ENCODE assay signal across 28 mouse cellular contexts in genomic region chr12:90866597-90866996, GRCm38 (mm10).
DNase-seq lines count a peak whose midpoint lies in the region; ATAC-seq and TF ChIP-seq lines count a peak whose summit lies in the region.
"Had no signal": no experiment of that assay in that cellular context is flagged by ENCODE, and none has a peak within 500 bp of the region (broad histone marks: within the 10 kb centered on the region; RNA-seq: fewer than 3 reads in every experiment).

No protein-coding gene starts in this region.

- no peak for TF ChIP-seq CTCF in lung, embryonic 14.5 days (IDR thresholded peaks at IDR 0.05; ENCODE audit: low read depth)

- no peak overlapping the region for H3K9ac ChIP-seq in lung, embryonic 14.5 days
- no peak overlapping the region for H3K9ac ChIP-seq in lung, embryonic 16.5 days (ENCODE audit: low read length)
- H3K9ac ChIP-seq in midbrain, embryonic 11.5 days (ENCODE audit: low read length) = no peak overlapping the region
- H3K9ac ChIP-seq in midbrain, embryonic 13.5 days (replicated peaks) = no peak overlapping the region
- H3K9ac ChIP-seq: embryonic facial prominence, embryonic 13.5 days; embryonic facial prominence, embryonic 15.5 days; forebrain, embryonic 13.5 days; forebrain, embryonic 15.5 days had no signal

- no peaks in the 10 kb centered on the region for H3K36me3 ChIP-seq in lung, embryonic 14.5 days (ENCODE audit: insufficient read depth)
- no peaks in the 10 kb centered on the region for H3K36me3 ChIP-seq in lung, embryonic 16.5 days (ENCODE audit: control insufficient read depth, insufficient read depth, low read length)
- H3K36me3 ChIP-seq in midbrain, embryonic 11.5 days (ENCODE audit: control insufficient read depth, insufficient read depth, low read length) = no peaks in the 10 kb centered on the region
- no peaks in the 10 kb centered on the region for H3K36me3 ChIP-seq in midbrain, embryonic 13.5 days
- H3K36me3 ChIP-seq: embryonic facial prominence, embryonic 13.5 days; embryonic facial prominence, embryonic 15.5 days; forebrain, embryonic 15.5 days; G1E had no signal

- ATAC-seq in lung, embryonic 14.5 days (ENCODE audit: insufficient read depth) = peak; percentile 65
- peak; percentile 67 for ATAC-seq in lung, embryonic 16.5 days (ENCODE audit: low read depth)
- ATAC-seq in midbrain, embryonic 11.5 days (ENCODE audit: low FRiP score) = no peak
- ATAC-seq in midbrain, embryonic 13.5 days = no peak
- no peak for ATAC-seq in erythroid progenitor cell, adult 5-6 weeks (replicated peaks; ENCODE audit: low FRiP score, poor library complexity, severe bottlenecking)
- ATAC-seq: activated CD4-positive, CD25-positive, alpha-beta regulatory T cell, adult 4 months; CD4-positive, CD25-positive, alpha-beta regulatory T cell, adult 4 months; forebrain, embryonic 13.5 days; forebrain, embryonic 15.5 days; Patski had no signal

- no peak overlapping the region for H3K4me3 ChIP-seq in lung, embryonic 14.5 days (ENCODE audit: low read depth, low read length)
- no peak overlapping the region for H3K4me3 ChIP-seq in lung, embryonic 16.5 days (ENCODE audit: low read length)
- H3K4me3 ChIP-seq in midbrain, embryonic 11.5 days (ENCODE audit: low read depth, low read length) = no peak overlapping the region
- no peak overlapping the region for H3K4me3 ChIP-seq in midbrain, embryonic 13.5 days (replicated peaks)
- H3K4me3 ChIP-seq: embryonic facial prominence, embryonic 13.5 days; embryonic facial prominence, embryonic 15.5 days; erythroblast, embryonic 14.5 days; forebrain, embryonic 13.5 days; forebrain, embryonic 15.5 days had no signal

- H3K9me3 ChIP-seq in lung, embryonic 14.5 days (ENCODE audit: low read depth, low read length) = no peaks in the 10 kb centered on the region
- H3K9me3 ChIP-seq in lung, embryonic 16.5 days (ENCODE audit: control insufficient read depth, low read length) = no peaks in the 10 kb centered on the region
- no peaks in the 10 kb centered on the region for H3K9me3 ChIP-seq in midbrain, embryonic 11.5 days (ENCODE audit: control insufficient read depth, low read length)
- H3K9me3 ChIP-seq in midbrain, embryonic 13.5 days = no peaks in the 10 kb centered on the region
- H3K9me3 ChIP-seq: embryonic facial prominence, embryonic 13.5 days; embryonic facial prominence, embryonic 15.5 days; forebrain, embryonic 13.5 days; forebrain, embryonic 15.5 days; G1E had no signal

- no peaks in the 10 kb centered on the region for H3K4me1 ChIP-seq in lung, embryonic 14.5 days (ENCODE audit: insufficient read depth)
- no peaks in the 10 kb centered on the region for H3K4me1 ChIP-seq in lung, embryonic 16.5 days (replicated peaks; ENCODE audit: control insufficient read depth, insufficient read depth, low read length)
- no peaks in the 10 kb centered on the region for H3K4me1 ChIP-seq in midbrain, embryonic 11.5 days (ENCODE audit: control insufficient read depth, insufficient read depth, low read length)
- H3K4me1 ChIP-seq in midbrain, embryonic 13.5 days (replicated peaks) = no peaks in the 10 kb centered on the region
- H3K4me1 ChIP-seq: embryonic facial prominence, embryonic 13.5 days; embryonic facial prominence, embryonic 15.5 days; forebrain, embryonic 13.5 days; forebrain, embryonic 15.5 days had no signal

- WGBS in lung, embryonic 14.5 days = 34% methylated on average over 4 of the region's 4 CpGs
- 31% methylated on average over 4 of the region's 4 CpGs for WGBS in lung, embryonic 16.5 days
- 82% methylated on average over 4 of the region's 4 CpGs for WGBS in midbrain, embryonic 11.5 days
- 91% methylated on average over 4 of the region's 4 CpGs for WGBS in midbrain, embryonic 13.5 days

- DNase-seq in lung, embryonic 14.5 days = peak; percentile 62
- no peak for DNase-seq in lung, postnatal 4 days
- no peak for DNase-seq in lung, postnatal 14 days
- DNase-seq in midbrain, embryonic 11.5 days (ENCODE audit: low spot score, missing footprints) = peak; percentile 53
- DNase-seq in lung, postnatal 36 days = peak; percentile 17
- DNase-seq: adrenal gland, postnatal 10 days; adrenal gland, postnatal 25 days; B cell, adult 2 months; cerebellum, adult 11 months; cerebellum, adult 18-20 months; cerebellum, adult 8-10 months; cerebellum, adult 9-11 months; cerebellum, postnatal 14 days; cerebellum, postnatal 36 days; embryo, embryonic 11 days had no signal

- no peak overlapping the region for H3K27ac ChIP-seq in lung, embryonic 14.5 days (ENCODE audit: low read depth)
- H3K27ac ChIP-seq in lung, embryonic 16.5 days (ENCODE audit: low read length) = no peak overlapping the region
- no peak overlapping the region for H3K27ac ChIP-seq in midbrain, embryonic 11.5 days (ENCODE audit: low read depth, low read length)
- no peak overlapping the region for H3K27ac ChIP-seq in midbrain, embryonic 13.5 days
- H3K27ac ChIP-seq: embryonic facial prominence, embryonic 13.5 days; embryonic facial prominence, embryonic 15.5 days; forebrain, embryonic 13.5 days; forebrain, embryonic 15.5 days had no signal

- H3K27me3 ChIP-seq in lung, embryonic 14.5 days (ENCODE audit: insufficient read depth, low read length) = no peaks in the 10 kb centered on the region
- H3K27me3 ChIP-seq in lung, embryonic 16.5 days (ENCODE audit: control insufficient read depth, insufficient read depth, low read depth, low read length) = no peaks in the 10 kb centered on the region
- no peaks in the 10 kb centered on the region for H3K27me3 ChIP-seq in midbrain, embryonic 11.5 days (ENCODE audit: control insufficient read depth, insufficient read depth, low read length)
- H3K27me3 ChIP-seq in midbrain, embryonic 13.5 days = no peaks in the 10 kb centered on the region
- H3K27me3 ChIP-seq: CH12.LX; embryonic facial prominence, embryonic 13.5 days; embryonic facial prominence, embryonic 15.5 days; forebrain, embryonic 13.5 days; forebrain, embryonic 15.5 days; Patski had no signal

- H3K4me2 ChIP-seq in lung, embryonic 14.5 days = no peak overlapping the region
- H3K4me2 ChIP-seq in lung, embryonic 16.5 days (ENCODE audit: low read depth, low read length) = no peak overlapping the region
- no peak overlapping the region for H3K4me2 ChIP-seq in midbrain, embryonic 11.5 days
- no peak overlapping the region for H3K4me2 ChIP-seq in midbrain, embryonic 13.5 days (replicated peaks)
- H3K4me2 ChIP-seq: embryonic facial prominence, embryonic 13.5 days; embryonic facial prominence, embryonic 15.5 days; forebrain, embryonic 13.5 days; forebrain, embryonic 15.5 days had no signal

Comparison
In these comparisons a context has a peak if more than half of its experiments do, and no peak if none do; other contexts are left out.
1. DNase-seq: peak in lung, embryonic 14.5 days (single experiment), midbrain, embryonic 11.5 days (single experiment) and lung, postnatal 36 days (single experiment); none in lung, postnatal 4 days (0 of 2) and lung, postnatal 14 days (single experiment).
2. ATAC-seq: peak in lung, embryonic 14.5 days (single experiment) and lung, embryonic 16.5 days (single experiment); none in midbrain, embryonic 11.5 days (single experiment), midbrain, embryonic 13.5 days (single experiment) and erythroid progenitor cell, adult 5-6 weeks (single experiment).